Mouse (Mus musculus): ENCODE measurements at regions not wholly inside any gene's neighbourhood (a gene's known extent, or its start where the extent isn't known, plus 50 kb on each side); places are given as distances from the start of the nearest gene placed in this dataset.
A peak's percentile ranks its signal among the peaks of the same experiment; 100 is the strongest.

- peak; percentile 92 for TF ChIP-seq CTCF (IDR thresholded peaks at IDR 0.05; ENCODE audit: low read depth)
- TF ChIP-seq EP300 (optimal IDR thresholded peaks at IDR 0.05) = no peak
These were observed 130.7 kb upstream of the Kbtbd8 start for GRCm38 (mm10) chr6:94986346-94986745.

All from stomach, postnatal 0 days (tissue).